Mouse (Mus musculus) C2C12 (cell line): ENCODE data around the gene Cuedc1.

Source experiments
- CTCF ChIP-seq: IDR thresholded peaks from one replicate; pipeline ENCODE4 v1.5.1; 2011; ENCODE audit not compliant: control insufficient read depth, insufficient read depth, insufficient read length
- FOSL1 ChIP-seq: IDR thresholded peaks from one replicate; pipeline ENCODE4 v1.8.0; 2011; ENCODE audit warnings: mild to moderate bottlenecking, low read length; ENCODE audit not compliant: poor library complexity, insufficient read depth, severe bottlenecking

DNA sequence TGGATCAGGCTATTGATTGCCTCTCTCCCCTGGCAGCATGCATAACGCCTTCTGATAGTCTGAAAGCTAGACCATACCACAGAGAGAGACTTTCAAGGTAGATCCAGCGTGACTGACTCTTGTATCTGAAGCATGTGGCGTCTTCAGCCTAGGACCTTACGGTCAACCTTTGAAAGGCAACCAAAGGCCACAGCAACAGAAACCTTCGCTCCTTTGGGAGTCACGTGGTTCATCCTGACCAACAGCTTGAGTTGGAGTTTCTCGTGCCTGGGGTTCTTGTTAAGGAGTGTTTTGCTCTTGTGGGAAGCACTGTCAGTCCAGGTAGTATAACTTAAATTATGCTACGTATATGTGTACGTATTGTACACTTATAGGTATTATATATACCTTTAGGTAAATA lies 30.6 kb downstream of the Cuedc1 start:
- no peak for TF ChIP-seq FOSL1
- no peak for TF ChIP-seq CTCF
